Mouse (Mus musculus): ENCODE results near the gene Sgta. TPM values are rescaled to one million over a fixed set of nuclear protein-coding genes. Genes with fewer than 3 reads are reported as not detected.
"Not testable (repeated sequence)": the region's sequence is repeated elsewhere in the genome, so short reads cannot be mapped to it uniquely, and the experiment has no call there.

The Sgta gene
- polyA plus RNA-seq, 2 experiments: 176 to 205 TPM

DNA sequence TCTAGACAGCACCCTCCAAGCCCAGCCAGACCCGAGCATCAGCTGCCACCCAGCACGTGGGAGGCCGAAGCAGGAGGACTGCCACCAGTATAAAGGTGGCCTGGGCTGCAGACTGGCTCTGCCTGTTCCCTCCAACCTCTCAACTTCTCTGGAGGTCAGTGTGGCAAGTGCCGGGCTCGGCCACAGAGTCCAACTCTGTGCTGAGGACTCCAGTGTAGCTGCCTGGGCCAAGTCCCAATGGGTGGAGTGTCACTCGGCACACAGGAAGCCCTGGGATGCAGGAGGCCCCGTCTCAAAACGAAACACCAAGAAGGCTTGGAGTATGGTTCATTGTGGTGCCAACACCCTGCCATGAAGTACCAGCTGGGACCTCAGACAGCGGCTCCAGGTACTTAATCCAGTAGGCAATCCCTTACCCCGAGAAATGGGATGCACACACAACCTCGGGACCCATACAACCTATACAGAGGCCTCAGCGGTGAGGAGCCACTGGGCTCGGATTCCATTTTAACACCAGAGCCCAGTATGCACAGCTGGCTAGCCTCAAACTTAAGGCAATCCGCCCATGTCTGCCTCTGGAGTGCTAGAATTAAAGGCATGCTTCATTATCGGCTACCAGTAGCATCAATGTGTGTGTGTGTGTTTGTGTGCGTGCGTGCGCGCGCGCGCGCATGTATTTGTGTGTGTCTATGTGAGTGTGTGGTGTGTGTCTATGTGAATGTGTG lies 2.4 kb downstream of the Sgta start:
- ATAC-seq (ENCODE audit: low FRiP score, low read depth) (no peak), DNase-seq (ENCODE audit: low spot score) (no peak)
- Histone ChIP-seq H3K4me3 (replicated peaks; ENCODE audit: low read length) (no peak overlapping the region), H3K27ac (replicated peaks; ENCODE audit: low read depth, low read length) (no peak overlapping the region), H3K4me1 (ENCODE audit: control insufficient read depth, insufficient read depth, low read length) (peaks cover 9% of the 10 kb centered on the region), H3K9ac (ENCODE audit: low read depth, low read length, severe bottlenecking) (no peak overlapping the region; the same call in 1 of the 2 replicates), H3K36me3 (ENCODE audit: control insufficient read depth, insufficient read depth, low read length) (peaks cover 22% of the 10 kb centered on the region), H3K9me3 (ENCODE audit: control insufficient read depth, low read length) (no peaks in the 10 kb centered on the region), H3K4me2 (replicated peaks; ENCODE audit: low read depth, low read length, severe bottlenecking) (no peak overlapping the region), H3K27me3 (ENCODE audit: control insufficient read depth, insufficient read depth, low read length) (no peaks in the 10 kb centered on the region)
- TF ChIP-seq POLR2A (IDR thresholded peaks at IDR 0.05; ENCODE audit: borderline replicate concordance, extremely low read depth, insufficient read depth, insufficient read length): no peak
- WGBS: 91% methylated on average over 23 of the region's 23 CpGs

DNA sequence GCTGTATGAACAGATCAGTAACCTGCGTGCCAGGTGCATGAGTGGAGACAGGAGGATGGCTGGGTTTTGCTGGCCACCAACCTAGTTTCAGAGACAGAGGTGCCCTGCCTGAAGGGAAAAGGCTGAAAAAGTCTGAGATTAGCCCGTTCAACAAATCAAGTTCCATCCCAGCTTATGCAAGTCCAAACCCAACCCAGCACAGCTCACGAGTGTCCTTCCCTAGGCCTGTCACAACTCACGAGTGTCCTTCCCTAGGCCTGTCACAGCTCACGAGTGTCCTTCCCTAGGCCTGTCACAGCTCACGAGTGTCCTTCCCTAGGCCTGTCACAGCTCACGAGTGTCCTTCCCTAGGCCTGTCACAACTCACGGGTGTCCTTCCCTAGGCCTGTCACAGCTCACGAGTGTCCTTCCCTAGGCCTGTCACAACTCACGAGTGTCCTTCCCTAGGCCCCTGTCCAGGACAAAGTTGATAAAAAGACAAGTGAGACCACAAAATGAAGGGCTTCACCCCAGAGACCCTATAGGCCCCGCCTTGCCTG lies 4.1 kb downstream of the Sgta start:
- not testable (repeated sequence) for H3K27me3 ChIP-seq (ENCODE audit: control insufficient read depth, insufficient read depth, low read length); H3K4me1 ChIP-seq (ENCODE audit: control insufficient read depth, insufficient read depth, low read length); DNase-seq (ENCODE audit: low spot score); H3K9me3 ChIP-seq (ENCODE audit: control insufficient read depth, low read length); H3K4me3 ChIP-seq (replicated peaks; ENCODE audit: low read length); H3K4me2 ChIP-seq (replicated peaks; ENCODE audit: low read depth, low read length, severe bottlenecking); ATAC-seq (ENCODE audit: low FRiP score, low read depth); H3K27ac ChIP-seq (replicated peaks; ENCODE audit: low read depth, low read length)
- WGBS: 89% methylated on average over 10 of the region's 11 CpGs
- H3K9ac ChIP-seq (ENCODE audit: low read depth, low read length, severe bottlenecking): 0 out of 2 replicates have a peak overlapping the region, but pooled peaks have one; percentile 12
- peaks cover 39% of the 10 kb centered on the region for H3K36me3 ChIP-seq (ENCODE audit: control insufficient read depth, insufficient read depth, low read length)

DNA sequence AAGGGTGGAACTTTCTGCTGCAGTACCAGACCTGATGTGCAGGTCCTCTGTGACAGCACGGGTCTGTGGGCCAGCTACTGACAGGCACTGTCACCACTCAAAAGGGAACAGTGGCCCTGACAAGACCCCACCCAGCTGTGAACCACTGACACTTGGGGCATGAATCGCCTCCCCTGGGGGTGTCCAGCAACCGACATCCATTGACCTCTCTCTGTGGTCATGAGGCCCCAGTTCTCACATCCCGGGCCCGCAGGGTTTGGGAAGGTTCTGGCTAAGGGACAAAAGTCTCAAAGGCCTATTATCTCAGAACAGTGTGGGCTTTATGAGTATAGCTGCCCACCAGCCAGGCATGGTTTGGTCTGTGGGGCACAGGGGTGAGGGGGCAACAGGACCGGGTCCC lies 4.8 kb downstream of the Sgta start:
- 84% methylated on average over 6 of the region's 6 CpGs for WGBS
- Histone ChIP-seq H3K36me3 (ENCODE audit: control insufficient read depth, insufficient read depth, low read length) (peaks cover 46% of the 10 kb centered on the region), H3K4me1 (ENCODE audit: control insufficient read depth, insufficient read depth, low read length) (peaks cover 9% of the 10 kb centered on the region)

DNA sequence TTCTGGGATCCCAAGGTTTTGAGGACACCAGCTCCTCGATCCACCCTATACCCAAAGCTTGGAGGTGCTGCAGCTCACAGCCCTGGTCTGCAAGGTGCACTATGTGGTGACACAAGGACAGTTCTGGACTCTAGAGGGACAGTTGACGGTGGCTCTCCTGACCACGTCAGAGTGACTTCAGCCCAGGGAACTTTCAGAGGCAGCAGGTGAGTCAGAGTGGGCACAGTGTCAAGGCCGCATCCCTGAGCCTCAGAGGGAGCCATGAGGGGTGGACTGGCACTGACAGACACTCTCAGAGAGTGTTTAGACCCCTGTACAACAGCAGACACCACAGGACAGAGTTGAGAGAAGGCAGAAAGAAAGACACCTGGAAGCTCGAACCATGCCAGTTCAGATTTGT lies 7.4 kb downstream of the Sgta start:
- no peaks in the 10 kb centered on the region for H3K9me3 ChIP-seq (ENCODE audit: control insufficient read depth, low read length)
- H3K27me3 ChIP-seq (ENCODE audit: control insufficient read depth, insufficient read depth, low read length): no peaks in the 10 kb centered on the region
- H3K4me3 ChIP-seq (replicated peaks; ENCODE audit: low read length): no peak overlapping the region
- TF ChIP-seq POLR2A (IDR thresholded peaks at IDR 0.05; ENCODE audit: borderline replicate concordance, extremely low read depth, insufficient read depth, insufficient read length): no peak
- no peak overlapping the region for H3K27ac ChIP-seq (replicated peaks; ENCODE audit: low read depth, low read length)
- ATAC-seq (ENCODE audit: low FRiP score, low read depth) (no peak), DNase-seq (ENCODE audit: low spot score) (no peak)
- H3K36me3 ChIP-seq (ENCODE audit: control insufficient read depth, insufficient read depth, low read length): peaks cover 69% of the 10 kb centered on the region
- WGBS: 94% methylated on average over 5 of the region's 5 CpGs
- H3K4me1 ChIP-seq (ENCODE audit: control insufficient read depth, insufficient read depth, low read length): no peaks in the 10 kb centered on the region
- no peak overlapping the region for H3K9ac ChIP-seq (ENCODE audit: low read depth, low read length, severe bottlenecking)
- no peak overlapping the region for H3K4me2 ChIP-seq (replicated peaks; ENCODE audit: low read depth, low read length, severe bottlenecking)

More for the DNA sequence above, 4.8 kb downstream of the Sgta start:
- H3K27ac ChIP-seq (replicated peaks; ENCODE audit: low read depth, low read length): no peak overlapping the region
- no peaks in the 10 kb centered on the region for H3K27me3 ChIP-seq (ENCODE audit: control insufficient read depth, insufficient read depth, low read length)
- no peak overlapping the region for H3K4me3 ChIP-seq (replicated peaks; ENCODE audit: low read length)
- H3K9me3 ChIP-seq (ENCODE audit: control insufficient read depth, low read length): no peaks in the 10 kb centered on the region
- no peak overlapping the region for H3K4me2 ChIP-seq (replicated peaks; ENCODE audit: low read depth, low read length, severe bottlenecking)
- DNase-seq (ENCODE audit: low spot score) (no peak), ATAC-seq (ENCODE audit: low FRiP score, low read depth) (no peak)
- 0 out of 2 replicates have a peak overlapping the region, but pooled peaks have one; percentile 12 for H3K9ac ChIP-seq (ENCODE audit: low read depth, low read length, severe bottlenecking)
- no peak for TF ChIP-seq POLR2A (IDR thresholded peaks at IDR 0.05; ENCODE audit: borderline replicate concordance, extremely low read depth, insufficient read depth, insufficient read length)

DNA sequence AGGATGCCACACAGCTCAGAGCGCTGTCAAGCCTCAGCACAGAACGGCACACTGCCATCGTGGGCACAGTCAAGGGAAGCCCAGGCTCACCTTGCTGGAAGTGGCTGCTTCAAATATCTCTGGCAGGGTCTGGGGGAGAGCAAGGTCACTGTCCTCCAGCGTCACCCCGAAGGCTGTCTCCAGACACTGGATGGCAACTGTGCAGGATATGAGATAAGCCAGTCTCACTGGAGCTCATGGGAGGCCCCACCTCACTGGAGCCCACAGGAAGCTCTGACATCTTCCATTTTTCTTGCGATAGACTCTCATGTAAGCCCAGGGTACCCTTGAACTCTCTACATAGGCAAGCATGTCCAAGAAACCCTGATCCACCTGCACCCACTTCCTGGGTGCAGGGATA lies 8.8 kb downstream of the Sgta start:
- Histone ChIP-seq H3K27me3 (ENCODE audit: control insufficient read depth, insufficient read depth, low read length) (no peaks in the 10 kb centered on the region), H3K9me3 (ENCODE audit: control insufficient read depth, low read length) (no peaks in the 10 kb centered on the region), H3K4me2 (replicated peaks; ENCODE audit: low read depth, low read length, severe bottlenecking) (no peak overlapping the region), H3K4me3 (replicated peaks; ENCODE audit: low read length) (no peak overlapping the region), H3K9ac (ENCODE audit: low read depth, low read length, severe bottlenecking) (no peak overlapping the region), H3K27ac (replicated peaks; ENCODE audit: low read depth, low read length) (no peak overlapping the region), H3K36me3 (ENCODE audit: control insufficient read depth, insufficient read depth, low read length) (peaks cover 79% of the 10 kb centered on the region), H3K4me1 (ENCODE audit: control insufficient read depth, insufficient read depth, low read length) (no peaks in the 10 kb centered on the region)
- ATAC-seq (ENCODE audit: low FRiP score, low read depth) (no peak), DNase-seq (ENCODE audit: low spot score) (no peak)
- no peak for TF ChIP-seq POLR2A (IDR thresholded peaks at IDR 0.05; ENCODE audit: borderline replicate concordance, extremely low read depth, insufficient read depth, insufficient read length)
- WGBS: 97% methylated on average over 6 of the region's 6 CpGs
